Mouse (Mus musculus): ENCODE data around the gene Cav1. TPM values are rescaled to one million over a fixed set of nuclear protein-coding genes. Genes with fewer than 3 reads are reported as not detected.

Gene Cav1
- 0.37 TPM in 1 of 2 replicates, not detected in the other for total RNA-seq (2017)

- no peak for ATAC-seq (ENCODE audit: extremely low read depth, insufficient number of reproducible peaks, low FRiP score, poor library complexity, severe bottlenecking)
Measured at GRCm38 (mm10) chr6:17305954-17306601, at the start of gene Cav1. Cav1 (plus strand) TSS chr6:17306335.

- ATAC-seq (ENCODE audit: extremely low read depth, insufficient number of reproducible peaks, low FRiP score, poor library complexity, severe bottlenecking): no peak
Measured at GRCm38 (mm10) chr6:17258142-17258541, 48.0 kb upstream of the Cav1 start.

GRCm38 (mm10) chr6:17258911-17259310 is 47.2 kb upstream of the Cav1 start:
- no peak for ATAC-seq (ENCODE audit: extremely low read depth, insufficient number of reproducible peaks, low FRiP score, poor library complexity, severe bottlenecking)

GRCm38 (mm10) chr6:17262786-17263185 is 43.3 kb upstream of the Cav1 start:
- no peak for ATAC-seq (ENCODE audit: extremely low read depth, insufficient number of reproducible peaks, low FRiP score, poor library complexity, severe bottlenecking)

GRCm38 (mm10) chr6:17265043-17265442 is 41.1 kb upstream of the Cav1 start:
- no peak for ATAC-seq (ENCODE audit: extremely low read depth, insufficient number of reproducible peaks, low FRiP score, poor library complexity, severe bottlenecking)

GRCm38 (mm10) chr6:17266466-17266865 is 39.7 kb upstream of the Cav1 start:
- ATAC-seq (ENCODE audit: extremely low read depth, insufficient number of reproducible peaks, low FRiP score, poor library complexity, severe bottlenecking): no peak

GRCm38 (mm10) chr6:17278366-17278765 is 27.8 kb upstream of the Cav1 start:
- ATAC-seq (ENCODE audit: extremely low read depth, insufficient number of reproducible peaks, low FRiP score, poor library complexity, severe bottlenecking): no peak

GRCm38 (mm10) chr6:17280939-17281756 is 25.0 kb upstream of the Cav1 start, which contains the start of gene Cav2:
Cav2 (plus strand) TSS chr6:17281185.
- ATAC-seq (ENCODE audit: extremely low read depth, insufficient number of reproducible peaks, low FRiP score, poor library complexity, severe bottlenecking): peak; percentile 33

- peak; percentile 27; the same call in 1 of the 2 replicates for ATAC-seq (ENCODE audit: extremely low read depth, insufficient number of reproducible peaks, low FRiP score, poor library complexity, severe bottlenecking)
Measured at GRCm38 (mm10) chr6:17281757-17282092, 24.4 kb upstream of the Cav1 start.

- no peak for ATAC-seq (ENCODE audit: extremely low read depth, insufficient number of reproducible peaks, low FRiP score, poor library complexity, severe bottlenecking)
Measured at GRCm38 (mm10) chr6:17282159-17282558, 24.0 kb upstream of the Cav1 start.

- no peak for ATAC-seq (ENCODE audit: extremely low read depth, insufficient number of reproducible peaks, low FRiP score, poor library complexity, severe bottlenecking)
Measured at GRCm38 (mm10) chr6:17283834-17284233, 22.3 kb upstream of the Cav1 start.

GRCm38 (mm10) chr6:17286381-17286780 is 19.8 kb upstream of the Cav1 start:
- ATAC-seq (ENCODE audit: extremely low read depth, insufficient number of reproducible peaks, low FRiP score, poor library complexity, severe bottlenecking): peak; percentile 51; the same call in 1 of the 2 replicates

- ATAC-seq (ENCODE audit: extremely low read depth, insufficient number of reproducible peaks, low FRiP score, poor library complexity, severe bottlenecking): no peak
Measured at GRCm38 (mm10) chr6:17295116-17295515, 11.0 kb upstream of the Cav1 start.

- ATAC-seq (ENCODE audit: extremely low read depth, insufficient number of reproducible peaks, low FRiP score, poor library complexity, severe bottlenecking): no peak
Measured at GRCm38 (mm10) chr6:17306602-17307325, 629 bp downstream of the Cav1 start.

- ATAC-seq (ENCODE audit: extremely low read depth, insufficient number of reproducible peaks, low FRiP score, poor library complexity, severe bottlenecking): no peak
Measured at GRCm38 (mm10) chr6:17307461-17308115, 1.5 kb downstream of the Cav1 start.

GRCm38 (mm10) chr6:17308661-17309060 is 2.5 kb downstream of the Cav1 start:
- no peak for ATAC-seq (ENCODE audit: extremely low read depth, insufficient number of reproducible peaks, low FRiP score, poor library complexity, severe bottlenecking)

GRCm38 (mm10) chr6:17309260-17309659 is 3.1 kb downstream of the Cav1 start:
- no peak for ATAC-seq (ENCODE audit: extremely low read depth, insufficient number of reproducible peaks, low FRiP score, poor library complexity, severe bottlenecking)

- ATAC-seq (ENCODE audit: extremely low read depth, insufficient number of reproducible peaks, low FRiP score, poor library complexity, severe bottlenecking): no peak
Measured at GRCm38 (mm10) chr6:17314241-17314640, 8.1 kb downstream of the Cav1 start.
